Mouse (Mus musculus): ENCODE data around the gene Asb18. TPM values are rescaled to one million over a fixed set of nuclear protein-coding genes. Genes with fewer than 3 reads are reported as not detected.
A peak's percentile ranks its signal among the peaks of the same experiment; 100 is the strongest.

The Asb18 gene
- polyA plus RNA-seq, 1 experiment from 2014 or later, result not detected

- H3K27ac ChIP-seq, result no peak overlapping the region
- H3K4me2 ChIP-seq, result no peak overlapping the region
- H3K9me3 ChIP-seq (replicated peaks), result no peaks in the 10 kb centered on the region
- DNase-seq (no peak), ATAC-seq (ENCODE audit: low read depth) (no peak)
- WGBS (ENCODE audit: insufficient replicate concordance), result 47% methylated on average over 8 of the region's 8 CpGs
- no peaks in the 10 kb centered on the region for H3K36me3 ChIP-seq
- peaks cover 51% of the 10 kb centered on the region for H3K27me3 ChIP-seq
- H3K4me3 ChIP-seq (replicated peaks), result no peak overlapping the region
- no peak overlapping the region for H3K9ac ChIP-seq
- H3K4me1 ChIP-seq (replicated peaks), result peaks cover 7% of the 10 kb centered on the region; the same call in 1 of the 2 replicates
These were observed 42.6 kb downstream of the Asb18 start for GRCm38 (mm10) chr1:89971848-89972247.

GRCm38 (mm10) chr1:89969714-89970110, 44.8 kb downstream of the Asb18 start:
- DNase-seq (no peak), ATAC-seq (ENCODE audit: low read depth) (no peak)
- no peaks in the 10 kb centered on the region for H3K36me3 ChIP-seq
- H3K27ac ChIP-seq, result no peak overlapping the region
- H3K4me1 ChIP-seq (replicated peaks), result peaks cover 7% of the 10 kb centered on the region; the same call in 1 of the 2 replicates
- H3K4me3 ChIP-seq (replicated peaks), result no peak overlapping the region
- 58% methylated on average over 4 of the region's 4 CpGs for WGBS (ENCODE audit: insufficient replicate concordance)
- no peak overlapping the region for H3K4me2 ChIP-seq
- no peak overlapping the region for H3K9ac ChIP-seq
- peaks cover 51% of the 10 kb centered on the region for H3K27me3 ChIP-seq
- H3K9me3 ChIP-seq (replicated peaks), result no peaks in the 10 kb centered on the region

GRCm38 (mm10) chr1:89969072-89969713, 45.3 kb downstream of the Asb18 start:
- H3K36me3 ChIP-seq, result no peaks in the 10 kb centered on the region
- peaks cover 51% of the 10 kb centered on the region for H3K27me3 ChIP-seq
- no peaks in the 10 kb centered on the region for H3K9me3 ChIP-seq (replicated peaks)
- 36% methylated on average over 10 of the region's 10 CpGs for WGBS (ENCODE audit: insufficient replicate concordance)
- H3K4me3 ChIP-seq (replicated peaks), result no peak overlapping the region
- no peak overlapping the region for H3K9ac ChIP-seq
- DNase-seq (no peak), ATAC-seq (ENCODE audit: low read depth) (no peak)
- no peak overlapping the region for H3K4me2 ChIP-seq
- H3K27ac ChIP-seq, result no peak overlapping the region
- H3K4me1 ChIP-seq (replicated peaks), result peaks cover 7% of the 10 kb centered on the region; the same call in 1 of the 2 replicates

- Histone ChIP-seq H3K4me2 (peak overlapping the region; percentile 64), H3K27ac (no peak overlapping the region), H3K4me3 (replicated peaks) (peak overlapping the region; percentile 47), H3K9me3 (replicated peaks) (no peaks in the 10 kb centered on the region), H3K9ac (no peak overlapping the region), H3K36me3 (no peaks in the 10 kb centered on the region), H3K27me3 (peaks cover 51% of the 10 kb centered on the region), H3K4me1 (replicated peaks) (peaks cover 7% of the 10 kb centered on the region; the same call in 1 of the 2 replicates)
- 2% methylated on average over 89 of the region's 95 CpGs for WGBS (ENCODE audit: insufficient replicate concordance)
- ATAC-seq (ENCODE audit: low read depth), result no peak
- DNase-seq, result no peak
These were observed 46.2 kb downstream of the Asb18 start for GRCm38 (mm10) chr1:89968111-89968851.

DNA sequence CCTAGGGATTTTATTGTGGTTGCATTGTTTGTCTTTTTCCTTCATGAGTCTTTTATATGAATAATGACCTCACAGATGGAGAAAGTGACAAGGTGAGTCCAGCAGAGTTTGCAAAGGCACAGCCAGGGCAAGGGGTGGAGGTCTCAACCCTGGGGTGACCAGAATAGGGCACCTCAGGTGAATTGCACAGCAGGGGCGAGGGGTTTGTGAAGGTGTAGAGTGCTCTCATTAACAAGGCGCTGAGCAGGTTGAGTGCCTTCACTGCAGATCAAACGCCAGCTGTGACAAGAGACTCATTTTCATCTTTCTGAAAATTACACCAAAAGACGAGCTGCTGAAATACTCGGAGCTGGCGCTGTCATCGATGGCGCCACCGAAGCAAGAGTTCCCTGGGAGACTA, 46.9 kb downstream of the Asb18 start:
- DNase-seq, result no peak
- no peak overlapping the region for H3K4me3 ChIP-seq (replicated peaks)
- H3K9ac ChIP-seq, result no peak overlapping the region
- peaks cover 51% of the 10 kb centered on the region for H3K27me3 ChIP-seq
- no peaks in the 10 kb centered on the region for H3K36me3 ChIP-seq
- H3K27ac ChIP-seq, result no peak overlapping the region
- H3K4me2 ChIP-seq, result no peak overlapping the region
- WGBS (ENCODE audit: insufficient replicate concordance), result 12% methylated on average over 9 of the region's 9 CpGs
- H3K4me1 ChIP-seq (replicated peaks), result peaks cover 7% of the 10 kb centered on the region; the same call in 1 of the 2 replicates
- ATAC-seq (ENCODE audit: low read depth), result no peak
- no peaks in the 10 kb centered on the region for H3K9me3 ChIP-seq (replicated peaks)

DNA sequence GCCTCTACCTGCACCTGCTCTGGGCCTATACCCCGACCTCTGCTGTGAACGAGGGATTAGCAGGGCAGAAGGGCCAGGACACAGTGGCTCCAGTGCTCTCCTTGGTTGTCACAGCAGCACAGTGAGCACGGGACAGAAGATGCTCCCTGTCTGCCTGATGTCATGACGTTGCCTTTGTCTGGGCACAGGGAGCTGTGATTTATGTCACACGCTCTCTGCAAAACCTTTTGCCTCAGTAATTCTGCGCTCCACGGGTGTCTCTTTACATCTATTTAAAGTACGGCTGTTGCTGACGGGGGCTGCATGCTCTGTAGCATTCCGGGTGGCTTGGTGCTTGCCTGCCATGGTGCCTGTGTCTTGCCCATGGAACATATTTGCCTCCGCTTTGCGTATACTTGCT, 50.0 kb downstream of the Asb18 start:
- Histone ChIP-seq H3K9ac (no peak overlapping the region), H3K9me3 (replicated peaks) (no peaks in the 10 kb centered on the region), H3K4me3 (replicated peaks) (no peak overlapping the region), H3K27ac (no peak overlapping the region), H3K27me3 (peaks cover 38% of the 10 kb centered on the region), H3K36me3 (no peaks in the 10 kb centered on the region), H3K4me2 (no peak overlapping the region), H3K4me1 (replicated peaks) (peaks cover 7% of the 10 kb centered on the region; the same call in 1 of the 2 replicates)
- 66% methylated on average over 12 of the region's 12 CpGs for WGBS (ENCODE audit: insufficient replicate concordance)
- ATAC-seq (ENCODE audit: low read depth) (no peak), DNase-seq (no peak)

DNA sequence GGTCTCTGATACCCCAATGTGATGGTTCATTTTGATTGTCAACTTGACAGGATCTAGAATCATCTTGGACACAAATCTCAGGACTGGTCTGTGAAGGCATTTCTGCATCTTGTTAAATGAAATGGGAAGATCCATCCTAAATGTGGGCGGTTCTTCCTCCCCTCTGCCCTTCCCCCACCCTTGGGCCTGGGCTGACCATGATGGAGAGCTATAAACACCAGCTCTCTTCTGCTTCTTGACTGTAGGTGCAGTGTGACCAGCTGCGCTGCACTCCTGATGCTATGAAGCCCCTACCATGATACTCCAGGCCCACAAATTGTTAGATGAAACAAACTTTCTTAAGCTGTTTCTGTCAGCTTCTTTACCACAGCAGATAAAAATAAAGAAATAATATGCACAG, 51.2 kb downstream of the Asb18 start:
- Histone ChIP-seq H3K4me2 (no peak overlapping the region), H3K9me3 (replicated peaks) (no peaks in the 10 kb centered on the region), H3K4me1 (replicated peaks) (peaks cover 3% of the 10 kb centered on the region; the same call in 1 of the 2 replicates), H3K27ac (no peak overlapping the region), H3K36me3 (no peaks in the 10 kb centered on the region), H3K4me3 (replicated peaks) (no peak overlapping the region), H3K9ac (no peak overlapping the region), H3K27me3 (peaks cover 29% of the 10 kb centered on the region)
- WGBS (ENCODE audit: insufficient replicate concordance), result 72% methylated on average over 2 of the region's 2 CpGs
- DNase-seq, result no peak
- no peak for ATAC-seq (ENCODE audit: low read depth)

DNA sequence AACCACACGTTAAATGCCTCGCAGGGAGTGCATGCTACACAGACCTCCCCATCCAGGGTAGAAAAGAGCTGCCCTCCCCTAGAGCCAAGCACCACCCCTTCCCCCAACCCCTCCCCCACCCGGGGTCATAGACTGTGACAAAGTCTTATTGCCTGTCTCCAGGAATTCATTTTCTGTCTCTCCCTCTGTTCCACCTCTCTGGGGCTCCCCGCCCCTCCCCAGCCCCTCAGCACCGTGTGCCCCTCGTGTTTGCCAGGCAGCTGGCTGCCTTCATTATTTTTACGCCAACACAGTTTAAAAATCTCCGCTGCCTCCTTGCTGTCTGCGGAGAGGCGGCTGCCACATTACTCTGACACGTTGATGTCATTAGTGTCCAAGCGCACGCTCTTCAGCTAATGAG, 52.4 kb downstream of the Asb18 start:
- DNase-seq (no peak), ATAC-seq (ENCODE audit: low read depth) (no peak)
- Histone ChIP-seq H3K27ac (no peak overlapping the region), H3K9ac (no peak overlapping the region), H3K9me3 (replicated peaks) (no peaks in the 10 kb centered on the region), H3K4me3 (replicated peaks) (no peak overlapping the region), H3K4me1 (replicated peaks) (no peaks in the 10 kb centered on the region), H3K4me2 (no peak overlapping the region), H3K36me3 (no peaks in the 10 kb centered on the region), H3K27me3 (peaks cover 17% of the 10 kb centered on the region)
- WGBS (ENCODE audit: insufficient replicate concordance), result 31% methylated on average over 13 of the region's 13 CpGs

- Histone ChIP-seq H3K27me3 (peaks cover 15% of the 10 kb centered on the region; the same call in 1 of the 2 replicates), H3K4me3 (replicated peaks) (no peak overlapping the region), H3K27ac (no peak overlapping the region), H3K36me3 (no peaks in the 10 kb centered on the region), H3K4me2 (no peak overlapping the region), H3K9ac (no peak overlapping the region), H3K9me3 (replicated peaks) (no peaks in the 10 kb centered on the region), H3K4me1 (replicated peaks) (no peaks in the 10 kb centered on the region)
- DNase-seq, result no peak
- no peak for ATAC-seq (ENCODE audit: low read depth)
- 69% methylated on average over 4 of the region's 4 CpGs for WGBS (ENCODE audit: insufficient replicate concordance)
These were observed 55.1 kb downstream of the Asb18 start for GRCm38 (mm10) chr1:89959393-89959792.

DNA sequence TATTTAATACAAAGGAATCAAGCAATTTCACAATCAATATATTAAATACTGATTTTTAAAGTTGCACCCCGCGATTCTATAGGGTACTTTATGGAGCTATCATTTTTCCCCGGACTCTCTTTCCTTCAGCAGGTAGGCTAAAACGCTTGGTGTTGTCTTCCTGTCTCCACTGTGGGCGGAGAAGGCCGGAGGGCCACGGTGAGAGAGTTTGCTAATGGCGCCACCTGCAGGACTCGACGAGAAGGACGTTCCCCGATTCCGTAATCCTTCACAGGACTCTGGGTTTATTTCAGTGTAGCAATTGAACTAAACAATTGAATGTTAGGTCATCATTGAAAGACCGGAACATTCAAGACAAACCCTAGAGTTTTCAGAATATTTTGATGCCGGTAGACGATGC, 71.3 kb downstream of the Asb18 start:
- ATAC-seq (ENCODE audit: low read depth), result no peak
- peak; percentile 25 for DNase-seq
- WGBS (ENCODE audit: insufficient replicate concordance), result 3% methylated on average over 16 of the region's 16 CpGs
- Histone ChIP-seq H3K9me3 (replicated peaks) (no peaks in the 10 kb centered on the region), H3K9ac (no peak overlapping the region), H3K4me1 (replicated peaks) (peaks cover 8% of the 10 kb centered on the region), H3K36me3 (no peaks in the 10 kb centered on the region), H3K27ac (no peak overlapping the region), H3K27me3 (peaks cover 82% of the 10 kb centered on the region), H3K4me2 (no peak overlapping the region), H3K4me3 (replicated peaks) (no peak overlapping the region)

DNA sequence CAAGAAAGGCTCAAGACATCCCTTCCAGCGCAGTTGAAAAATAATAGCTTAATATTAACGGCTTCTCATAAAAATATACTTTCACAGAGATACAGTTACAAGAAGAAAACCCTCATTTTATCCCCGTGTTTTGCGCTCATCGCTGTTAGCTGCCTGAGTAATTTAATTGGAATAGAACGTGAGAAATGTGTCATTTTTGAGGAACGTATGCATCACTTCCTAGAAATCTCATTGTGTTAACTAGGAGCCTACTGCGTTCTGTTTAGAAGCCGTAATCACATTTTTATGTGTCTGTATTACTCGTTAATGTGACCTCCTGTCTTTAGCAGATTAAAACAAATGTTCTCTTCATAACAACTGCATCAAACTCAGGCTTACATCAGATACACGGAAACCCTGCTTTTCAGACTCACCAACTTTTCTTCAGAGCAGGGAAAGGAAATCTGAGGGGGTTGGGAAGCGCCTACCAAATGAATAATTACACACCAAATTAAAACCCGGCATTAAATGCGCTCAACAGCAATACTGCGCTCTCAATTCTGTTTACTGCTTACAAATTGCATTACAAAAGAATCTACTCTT, 72.0 kb downstream of the Asb18 start:
- 7% methylated on average over 15 of the region's 15 CpGs for WGBS (ENCODE audit: insufficient replicate concordance)
- Histone ChIP-seq H3K27me3 (peaks cover 85% of the 10 kb centered on the region), H3K4me1 (replicated peaks) (peaks cover 8% of the 10 kb centered on the region), H3K27ac (no peak overlapping the region), H3K36me3 (no peaks in the 10 kb centered on the region), H3K9me3 (replicated peaks) (no peaks in the 10 kb centered on the region), H3K4me3 (replicated peaks) (0 out of 2 replicates have a peak overlapping the region, but pooled peaks have one; percentile 24), H3K4me2 (0 out of 2 replicates have a peak overlapping the region, but pooled peaks have one; percentile 41), H3K9ac (no peak overlapping the region)
- no peak for DNase-seq
- no peak for ATAC-seq (ENCODE audit: low read depth)
